Mouse (Mus musculus): ENCODE results near the gene 1110051M20Rik. TPM values are rescaled to one million over a fixed set of nuclear protein-coding genes. Genes with fewer than 3 reads are reported as not detected.
A peak's percentile ranks its signal among the peaks of the same experiment; 100 is the strongest.
"Not testable (repeated sequence)": the region's sequence is repeated elsewhere in the genome, so short reads cannot be mapped to it uniquely, and the experiment has no call there.

Gene 1110051M20Rik
- total RNA-seq, 2 experiments from 2014 or later = 1.7 to 4.2 TPM

DNA sequence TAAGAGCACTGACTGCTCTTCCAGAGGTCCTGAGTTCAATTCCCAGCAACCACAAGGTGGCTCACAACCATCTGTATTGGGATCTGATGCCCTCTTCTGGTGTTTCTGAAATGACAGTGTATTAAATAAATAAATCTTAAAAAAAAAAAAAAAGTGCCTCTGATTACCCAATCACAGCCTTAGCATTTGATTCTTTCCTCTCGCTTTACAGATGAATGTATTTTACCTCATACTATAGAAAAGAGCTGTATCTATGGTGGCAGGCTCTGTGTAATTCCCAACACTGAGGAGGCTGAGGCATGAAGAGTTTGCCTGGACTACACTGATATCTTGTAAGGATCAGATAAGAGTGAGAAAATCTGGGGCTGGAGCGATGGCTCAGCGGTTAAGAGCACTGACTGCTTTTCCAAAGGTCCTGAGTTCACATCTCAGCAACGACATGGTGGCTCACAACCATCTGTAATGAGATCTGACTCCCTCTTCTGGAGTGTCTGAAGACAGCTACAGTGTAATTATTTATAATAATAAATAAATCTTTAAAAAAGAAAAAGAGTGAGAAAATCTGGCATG, 206.9 kb downstream of the 1110051M20Rik start:
- not testable (repeated sequence) for ATAC-seq (ENCODE audit: poor library complexity, severe bottlenecking)

DNA sequence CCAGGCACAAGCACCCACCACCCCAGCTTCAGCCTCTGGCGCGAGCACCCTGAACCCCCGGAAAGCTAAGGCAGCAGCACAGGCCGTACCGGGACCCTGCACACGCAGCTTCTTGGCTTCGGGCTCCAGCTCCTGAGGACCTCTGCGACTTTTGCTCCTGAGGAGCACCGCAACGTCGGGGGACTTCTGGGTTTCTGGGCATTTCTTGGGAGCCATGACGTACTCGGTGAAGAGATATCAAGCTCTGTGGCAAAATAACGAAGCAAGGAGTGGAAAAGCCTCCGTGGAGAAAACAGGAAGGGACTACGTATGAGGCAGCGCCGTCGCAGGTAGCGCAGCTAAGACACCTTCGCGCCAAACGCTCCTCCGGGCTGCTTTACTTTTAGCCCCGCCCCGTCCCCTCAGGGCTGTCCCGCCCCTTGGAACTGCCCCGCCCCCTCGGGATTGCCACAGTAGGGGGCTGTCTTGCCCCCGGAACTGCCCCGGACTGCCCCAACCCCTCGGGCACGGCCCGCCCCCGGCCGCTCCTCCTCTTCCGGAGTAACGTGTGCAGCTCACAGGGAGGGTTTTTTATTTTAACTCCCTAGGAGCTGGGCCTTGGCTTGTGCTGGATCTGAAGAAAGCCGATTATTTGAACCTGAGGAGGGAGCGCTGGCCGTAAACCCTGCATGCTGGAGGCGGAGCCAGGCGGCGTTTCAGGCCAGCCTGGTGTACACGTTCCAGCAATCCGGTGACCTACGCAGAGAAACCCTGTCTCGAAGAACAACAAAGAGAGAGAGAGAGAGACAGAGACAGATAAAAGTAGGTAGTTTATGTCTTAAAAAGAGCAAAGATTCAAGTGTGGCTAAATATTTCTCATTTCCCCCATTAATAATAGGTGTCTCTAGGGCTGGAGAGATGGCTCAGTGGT, 207.6 kb downstream of the 1110051M20Rik start, which contains the start of gene Ddb2:
Gene Ddb2 (minus strand): TSS at position 382 of the 910 bp plus-strand sequence.
- ATAC-seq (ENCODE audit: poor library complexity, severe bottlenecking) = peak; percentile 98

- ATAC-seq (ENCODE audit: poor library complexity, severe bottlenecking) = no peak
Measured at GRCm38 (mm10) chr2:91229735-91230134, 214.8 kb downstream of the 1110051M20Rik start.

Other genes with a start within 250 kb of the 1110051M20Rik start
- 0.45 and 1.9 TPM in 2 replicates for gene Nr1h3, start 241.9 kb downstream of the 1110051M20Rik start, total RNA-seq (2015)
- gene Nr1h3, start 241.9 kb downstream of the 1110051M20Rik start, total RNA-seq (2017) = 1.5 and 2.2 TPM in 2 replicates
- 7.1 and 8.4 TPM in 2 replicates for gene Acp2, start 241.8 kb downstream of the 1110051M20Rik start, total RNA-seq (2015)
- 8.0 and 9.0 TPM in 2 replicates for gene Acp2, start 241.8 kb downstream of the 1110051M20Rik start, total RNA-seq (2017)
- gene Ddb2, start 207.7 kb downstream of the 1110051M20Rik start, total RNA-seq (2015) = 7.7 and 8.8 TPM in 2 replicates
- gene Ddb2, start 207.7 kb downstream of the 1110051M20Rik start, total RNA-seq (2017) = 7.3 TPM in 2 replicates
- gene Pacsin3, start 188.8 kb downstream of the 1110051M20Rik start, total RNA-seq (2015) = not detected in 2 replicates
- gene Pacsin3, start 188.8 kb downstream of the 1110051M20Rik start, total RNA-seq (2017) = 0.29 TPM in 1 of 2 replicates, not detected in the other
- gene Arfgap2, start 179.7 kb downstream of the 1110051M20Rik start, total RNA-seq (2015) = 24.7 and 27.2 TPM in 2 replicates
- gene Arfgap2, start 179.7 kb downstream of the 1110051M20Rik start, total RNA-seq (2017) = 26.9 and 27.1 TPM in 2 replicates
- 1.0 and 1.1 TPM in 2 replicates for gene Lrp4, start 12.8 kb upstream of the 1110051M20Rik start, total RNA-seq (2015)
- 1.9 and 2.7 TPM in 2 replicates for gene Lrp4, start 12.8 kb upstream of the 1110051M20Rik start, total RNA-seq (2017)
- 80.5 and 83.5 TPM in 2 replicates for gene Ckap5, start 82.1 kb upstream of the 1110051M20Rik start, total RNA-seq (2015)
- gene Ckap5, start 82.1 kb upstream of the 1110051M20Rik start, total RNA-seq (2017) = 94.2 and 101 TPM in 2 replicates
- not detected in 2 replicates for gene F2, start 191.7 kb upstream of the 1110051M20Rik start, total RNA-seq (2015)
- not detected in 2 replicates for gene F2, start 191.7 kb upstream of the 1110051M20Rik start, total RNA-seq (2017)
- 3.6 and 5.1 TPM in 2 replicates for gene Zfp408, start 205.1 kb upstream of the 1110051M20Rik start, total RNA-seq (2015)
- gene Zfp408, start 205.1 kb upstream of the 1110051M20Rik start, total RNA-seq (2017) = 7.1 and 13.8 TPM in 2 replicates
- 92.0 and 93.7 TPM in 2 replicates for gene Arhgap1, start 205.2 kb upstream of the 1110051M20Rik start, total RNA-seq (2015)
- gene Arhgap1, start 205.2 kb upstream of the 1110051M20Rik start, total RNA-seq (2017) = 78.5 and 86.1 TPM in 2 replicates

Data from megakaryocyte, adult 5-6 weeks (primary cell).